ENCODE assay signal across 8 mouse cellular contexts in the genomic region with DNA sequence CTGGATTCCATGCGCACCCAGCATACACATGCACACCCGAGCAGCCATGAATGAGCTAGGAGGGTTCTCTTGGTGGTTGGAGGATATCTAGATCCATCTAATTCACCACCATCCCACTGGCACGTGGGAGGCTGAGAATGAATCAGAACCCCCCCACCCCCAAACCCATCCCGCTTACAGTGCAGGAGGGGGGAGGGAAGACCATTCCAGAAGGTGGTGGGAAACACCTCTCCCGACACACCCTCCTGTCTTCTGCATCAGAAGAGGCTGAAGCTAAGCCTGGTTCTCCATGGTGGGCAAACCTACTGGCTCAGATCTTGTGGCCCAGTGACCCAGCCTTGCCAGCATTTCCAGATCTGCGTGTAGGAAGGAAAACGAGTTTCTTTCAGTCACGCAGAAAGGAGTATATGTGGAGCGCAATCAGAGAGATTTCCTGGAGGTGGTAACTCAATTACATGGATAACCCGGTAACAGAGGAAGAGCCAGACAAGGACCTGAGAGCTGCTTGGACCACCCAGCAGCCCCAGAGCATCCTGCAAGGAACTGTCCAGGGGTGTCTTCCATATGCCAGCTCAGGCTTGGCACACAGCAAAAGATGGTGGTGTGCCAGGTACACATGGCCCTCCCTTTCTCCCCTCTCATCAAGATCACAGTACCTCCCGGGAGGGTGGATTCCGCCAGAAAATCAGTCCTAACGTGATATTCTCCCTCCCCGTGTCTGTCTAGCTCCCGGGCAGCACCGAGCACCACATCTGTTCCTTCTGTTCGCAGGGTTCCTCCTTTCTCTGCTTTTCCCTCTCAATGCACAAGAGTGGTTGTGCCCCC. TPM values are rescaled to one million over a fixed set of nuclear protein-coding genes. Genes with fewer than 3 reads are reported as not detected.
DNase-seq lines count a peak whose midpoint lies in the region; ATAC-seq lines count a peak whose summit lies in the region.

No protein-coding gene starts in this region.

- peak overlapping the region; percentile 99 for H3K4me2 ChIP-seq in lung, embryonic 15.5 days
- H3K4me2 ChIP-seq in embryonic facial prominence, embryonic 15.5 days (replicated peaks): peak overlapping the region; percentile 98
- H3K4me2 ChIP-seq in hindbrain, embryonic 16.5 days (ENCODE audit: low read length): peak overlapping the region; percentile 77
- peak overlapping the region; percentile 82 for H3K4me2 ChIP-seq in neural tube, embryonic 14.5 days (ENCODE audit: low read depth, low read length)

- peak overlapping the region; percentile 80 for H3K4me3 ChIP-seq in lung, embryonic 15.5 days
- peak overlapping the region; percentile 71 for H3K4me3 ChIP-seq in embryonic facial prominence, embryonic 15.5 days (replicated peaks)
- peak overlapping the region; percentile 86 for H3K4me3 ChIP-seq in hindbrain, embryonic 16.5 days (ENCODE audit: low read length)
- H3K4me3 ChIP-seq in neural tube, embryonic 14.5 days (ENCODE audit: low read depth, low read length): peak overlapping the region; percentile 86

- H3K9me3 ChIP-seq in lung, embryonic 15.5 days: no peaks in the 10 kb centered on the region
- H3K9me3 ChIP-seq in embryonic facial prominence, embryonic 15.5 days (replicated peaks): no peaks in the 10 kb centered on the region
- no peaks in the 10 kb centered on the region for H3K9me3 ChIP-seq in hindbrain, embryonic 16.5 days (ENCODE audit: control insufficient read depth, low read length)
- H3K9me3 ChIP-seq in neural tube, embryonic 14.5 days (ENCODE audit: control insufficient read depth, low read length): no peaks in the 10 kb centered on the region

- DNase-seq in lung, postnatal 4 days: no peak
- no peak for DNase-seq in embryo, embryonic 9.5 days (ENCODE audit: extremely low spot score)
- no peak for DNase-seq in kidney, adult 8-10 months
- DNase-seq in thymus, postnatal 10 days (ENCODE audit: low spot score in 2 of 2): no peak

- ATAC-seq in lung, embryonic 15.5 days (ENCODE audit: borderline replicate concordance, extremely low read depth, low FRiP score, low TSS enrichment): no peak
- ATAC-seq in embryonic facial prominence, embryonic 15.5 days (ENCODE audit: insufficient number of reproducible peaks, low FRiP score, low TSS enrichment, low read depth): no peak
- no peak for ATAC-seq in hindbrain, embryonic 16.5 days
- no peak for ATAC-seq in neural tube, embryonic 14.5 days (ENCODE audit: low read depth)

- H3K27me3 ChIP-seq in lung, embryonic 15.5 days: peaks cover 87% of the 10 kb centered on the region
- peaks cover 87% of the 10 kb centered on the region for H3K27me3 ChIP-seq in embryonic facial prominence, embryonic 15.5 days
- no peaks in the 10 kb centered on the region for H3K27me3 ChIP-seq in hindbrain, embryonic 16.5 days (replicated peaks; ENCODE audit: control insufficient read depth, insufficient read depth, low read length)
- H3K27me3 ChIP-seq in neural tube, embryonic 14.5 days (ENCODE audit: control insufficient read depth, insufficient read depth, low read length): peaks cover 4% of the 10 kb centered on the region; the same call in 1 of the 2 replicates

- H3K9ac ChIP-seq in lung, embryonic 15.5 days: peak overlapping the region; percentile 16; the same call in 1 of the 2 replicates
- H3K9ac ChIP-seq in embryonic facial prominence, embryonic 15.5 days: no peak overlapping the region
- H3K9ac ChIP-seq in hindbrain, embryonic 16.5 days (ENCODE audit: low read depth, low read length): peak overlapping the region; percentile 96
- peak overlapping the region; percentile 95 for H3K9ac ChIP-seq in neural tube, embryonic 14.5 days (replicated peaks; ENCODE audit: low read depth, low read length)

- peaks cover 42% of the 10 kb centered on the region for H3K4me1 ChIP-seq in lung, embryonic 15.5 days
- H3K4me1 ChIP-seq in embryonic facial prominence, embryonic 15.5 days: peaks cover 50% of the 10 kb centered on the region
- peaks cover 60% of the 10 kb centered on the region for H3K4me1 ChIP-seq in hindbrain, embryonic 16.5 days (ENCODE audit: control insufficient read depth, insufficient read depth, low read depth, low read length)
- peaks cover 52% of the 10 kb centered on the region for H3K4me1 ChIP-seq in neural tube, embryonic 14.5 days (ENCODE audit: control insufficient read depth, insufficient read depth, low read length)

- WGBS in lung, embryonic 15.5 days: 75% methylated on average over 17 of the region's 17 CpGs
- WGBS in embryonic facial prominence, embryonic 15.5 days: 62% methylated on average over 17 of the region's 17 CpGs
- 43% methylated on average over 17 of the region's 17 CpGs for WGBS in hindbrain, embryonic 16.5 days
- WGBS in neural tube, embryonic 14.5 days: 57% methylated on average over 17 of the region's 17 CpGs

- H3K27ac ChIP-seq in lung, embryonic 15.5 days: peak overlapping the region; percentile 63
- no peak overlapping the region for H3K27ac ChIP-seq in embryonic facial prominence, embryonic 15.5 days (replicated peaks)
- H3K27ac ChIP-seq in hindbrain, embryonic 16.5 days (ENCODE audit: low read depth, low read length): peak overlapping the region; percentile 96
- H3K27ac ChIP-seq in neural tube, embryonic 14.5 days (ENCODE audit: low read depth, low read length): peak overlapping the region; percentile 97

- no peaks in the 10 kb centered on the region for H3K36me3 ChIP-seq in lung, embryonic 15.5 days
- no peaks in the 10 kb centered on the region for H3K36me3 ChIP-seq in embryonic facial prominence, embryonic 15.5 days
- H3K36me3 ChIP-seq in hindbrain, embryonic 16.5 days (ENCODE audit: control insufficient read depth, insufficient read depth, low read length): no peaks in the 10 kb centered on the region
- H3K36me3 ChIP-seq in neural tube, embryonic 14.5 days (ENCODE audit: control insufficient read depth, insufficient read depth, low read length): 0 out of 2 replicates have a peak, but pooled peaks cover 4% of the 10 kb centered on the region

RNA-seq across cellular contexts. Expression of gene Cbfa2t3, which starts 23.1 kb away (rescaled TPM):
- polyA plus RNA-seq in lung, embryonic 15.5 days (2015; fragmentation: Nextera tagmentation; extraction: Ambion mirVana): 4.8 and 5.4 TPM in 2 replicates
- 6.2 and 6.4 TPM in 2 replicates for polyA plus RNA-seq in embryonic facial prominence, embryonic 15.5 days (2015; fragmentation: Nextera tagmentation; extraction: Ambion mirVana)
- polyA plus RNA-seq in hindbrain, embryonic 16.5 days (2015; fragmentation: Nextera tagmentation; extraction: Ambion mirVana): 12.6 and 18.3 TPM in 2 replicates
- 23.5 and 23.9 TPM in 2 replicates for polyA plus RNA-seq in neural tube, embryonic 14.5 days (2014; fragmentation: Nextera tagmentation; extraction: Ambion mirVana)

RNA-seq across cellular contexts. Expression of gene Pabpn1l, which starts 53.3 kb away (rescaled TPM):
- not detected in 2 replicates for polyA plus RNA-seq in lung, embryonic 15.5 days (2015; fragmentation: Nextera tagmentation; extraction: Ambion mirVana)
- polyA plus RNA-seq in embryonic facial prominence, embryonic 15.5 days (2015; fragmentation: Nextera tagmentation; extraction: Ambion mirVana): 0.63 and 1.2 TPM in 2 replicates
- not detected in 2 replicates for polyA plus RNA-seq in hindbrain, embryonic 16.5 days (2015; fragmentation: Nextera tagmentation; extraction: Ambion mirVana)
- polyA plus RNA-seq in neural tube, embryonic 14.5 days (2014; fragmentation: Nextera tagmentation; extraction: Ambion mirVana): not detected in 2 replicates
